Mouse (Mus musculus) Patski (cell line): ENCODE data around the gene Clrn1. TPM values are rescaled to one million over a fixed set of nuclear protein-coding genes. Genes with fewer than 3 reads are reported as not detected.

Source experiments
- ATAC-seq: fragments of 100-300 bp; one replicate; pipeline ENCODE4 v1.8.0; 2021
- CTCF ChIA-PET: fragments of 350-600 bp; sonication (Branson Sonifier 250); formaldehyde crosslinking; loops from one replicate; lab custom pipeline; 2022; ENCODE audit warnings: inconsistent platforms; lab: Charles Lee
- POLR2A ChIA-PET: fragments of 350-600 bp; sonication (Branson Sonifier 250); formaldehyde crosslinking; loops from one replicate; lab custom pipeline; 2022; ENCODE audit warnings: antibody characterized with exemption, inconsistent platforms; lab: Charles Lee
- DNase-seq: peaks from one replicate; pipeline ENCODE4 v3.0.0-alpha.2; 2011; ENCODE audit warnings: low read depth, low spot score
- H3K27me3 ChIP-seq: fragments of 371-371 bp; one replicate; pipeline ENCODE4 v1.5.1; 2021
- CTCF ChIP-seq: fragments of 100-300 bp; IDR thresholded peaks from one replicate; pipeline ENCODE4 v1.5.1; 2021
- in situ Hi-C: fragments of 300-500 bp; cut with MboI; formaldehyde crosslinking; loops from 3 replicates; pipeline ENCODE4 v1.11.1; 2018; ENCODE audit warnings: low pct_unique_long_range_greater_than_20kb, mixed read lengths
- polyA plus RNA-seq: library from polyadenylated mRNA; unstranded; gene quantifications from one replicate; pipeline ENCODE4 v1.2.3, GENCODE M21; 2021

Gene Clrn1
- polyA plus RNA-seq, 1 experiment from 2014 or later: not detected

GRCm38 (mm10) chr3:58833442-58834160 lies 51.5 kb downstream of the Clrn1 start:
- no peak for TF ChIP-seq CTCF
- H3K27me3 ChIP-seq: no peaks in the 10 kb centered on the region
- ATAC-seq (no peak), DNase-seq (no peak)
- ChIA-PET POLR2A (no interaction called here), CTCF (no interaction called here)
- in situ Hi-C loops: no loop called here

- ChIA-PET CTCF (no interaction called here), POLR2A (no interaction called here)
- peak; percentile 53 for ATAC-seq
- in situ Hi-C loops: no loop called here
- TF ChIP-seq CTCF: no peak
- no peaks in the 10 kb centered on the region for H3K27me3 ChIP-seq
- peak; percentile 35 for DNase-seq
Observed at GRCm38 (mm10) chr3:58832888-58833287, 52.3 kb downstream of the Clrn1 start.

- in situ Hi-C loops: no loop called here
- POLR2A ChIA-PET: no interaction called here
- TF ChIP-seq CTCF: no peak
- no peaks in the 10 kb centered on the region for H3K27me3 ChIP-seq
- CTCF ChIA-PET: interaction anchor here (1.7 kb wide), 1 partner anchor 11 kb away, joined by 3 read pairs; no protein-coding TSS in a partner anchor
- DNase-seq: no peak
- ATAC-seq: no peak
Observed at GRCm38 (mm10) chr3:58831586-58831985, 53.6 kb downstream of the Clrn1 start.

GRCm38 (mm10) chr3:58829926-58830325 lies 55.2 kb downstream of the Clrn1 start:
- POLR2A ChIA-PET: no interaction called here
- no peak for ATAC-seq
- in situ Hi-C loops: no loop called here

GRCm38 (mm10) chr3:58828366-58829153 lies 56.6 kb downstream of the Clrn1 start:
- ChIA-PET CTCF (interaction anchor here (1.3 kb wide), 1 partner anchor 9 kb away, joined by 3 read pairs; no protein-coding TSS in a partner anchor), POLR2A (no interaction called here)
- H3K27me3 ChIP-seq: no peaks in the 10 kb centered on the region
- no peak for TF ChIP-seq CTCF
- in situ Hi-C loops: no loop called here
- no peak for ATAC-seq
- DNase-seq: no peak

More at GRCm38 (mm10) chr3:58829926-58830325, 55.2 kb downstream of the Clrn1 start:
- no peak for DNase-seq
- no peaks in the 10 kb centered on the region for H3K27me3 ChIP-seq
- no peak for TF ChIP-seq CTCF
- CTCF ChIA-PET: interaction anchor here (0.9 to 1.7 kb wide), 2 partner anchors 12 to 15 kb away, joined by 3 read pairs; no protein-coding TSS in a partner anchor

- in situ Hi-C loops: no loop called here
- CTCF ChIA-PET: no interaction called here
Observed at GRCm38 (mm10) chr3:58826266-58826665, 58.9 kb downstream of the Clrn1 start.

GRCm38 (mm10) chr3:58822211-58822610 lies 62.9 kb downstream of the Clrn1 start, which contains the start of gene Mindy4b-ps:
Mindy4b-ps (minus strand) TSS chr3:58822311.
- ATAC-seq (no peak), DNase-seq (no peak)
- no peak for TF ChIP-seq CTCF
- ChIA-PET POLR2A (no interaction called here), CTCF (interaction anchor here (1.0 kb wide), 1 partner anchor 11 kb away, joined by 3 read pairs; no protein-coding TSS in a partner anchor)
- in situ Hi-C loops: no loop called here
- no peaks in the 10 kb centered on the region for H3K27me3 ChIP-seq

More at GRCm38 (mm10) chr3:58826266-58826665, 58.9 kb downstream of the Clrn1 start:
- DNase-seq (no peak), ATAC-seq (no peak)
- H3K27me3 ChIP-seq: no peaks in the 10 kb centered on the region
- no peak for TF ChIP-seq CTCF
- POLR2A ChIA-PET: no interaction called here

GRCm38 (mm10) chr3:58817337-58817736 lies 67.8 kb downstream of the Clrn1 start:
- no peak for ATAC-seq
- ChIA-PET POLR2A (no interaction called here), CTCF (interaction anchor here (1.1 to 1.5 kb wide), 2 partner anchors 10 to 18 kb away, joined by 3 to 5 read pairs; no protein-coding TSS in a partner anchor)
- in situ Hi-C loops: no loop called here
- no peaks in the 10 kb centered on the region for H3K27me3 ChIP-seq
- TF ChIP-seq CTCF: no peak
- no peak for DNase-seq

GRCm38 (mm10) chr3:58814191-58814590 lies 70.9 kb downstream of the Clrn1 start:
- H3K27me3 ChIP-seq: peaks cover 4% of the 10 kb centered on the region
- ATAC-seq (no peak), DNase-seq (no peak)
- in situ Hi-C loops: no loop called here
- ChIA-PET CTCF (interaction anchor here (1.2 kb wide), 1 partner anchor 16 kb away, joined by 3 read pairs; no protein-coding TSS in a partner anchor), POLR2A (no interaction called here)
- TF ChIP-seq CTCF: no peak

- POLR2A ChIA-PET: no interaction called here
- no peak for TF ChIP-seq CTCF
- DNase-seq (no peak), ATAC-seq (no peak)
- peaks cover 4% of the 10 kb centered on the region for H3K27me3 ChIP-seq
- CTCF ChIA-PET: interaction anchor here (0.6 to 2.9 kb wide), 3 partner anchors 11 to 24 kb away, joined by 3 to 7 read pairs (median 3); no protein-coding TSS in a partner anchor
- in situ Hi-C loops: no loop called here
Observed at GRCm38 (mm10) chr3:58810353-58810752, 74.8 kb downstream of the Clrn1 start.
